Mouse (Mus musculus) bone marrow, adult 2 months (tissue): ENCODE data around the gene Hsf5.

Experiments used
- CTCF ChIP-seq: fragments of 200-500 bp; IDR thresholded peaks from 2 replicates; pipeline ENCODE4 v1.5.1; 2011; ENCODE audit warnings: low read length, control low read depth; ENCODE audit not compliant: control insufficient read depth, insufficient read depth
- POLR2A ChIP-seq: fragments of 200-500 bp; IDR thresholded peaks from 2 replicates; pipeline ENCODE4 v1.6.1; 2011; ENCODE audit warnings: low read depth, mild to moderate bottlenecking, control low read depth, low read length, borderline replicate concordance; ENCODE audit not compliant: control insufficient read depth

DNA sequence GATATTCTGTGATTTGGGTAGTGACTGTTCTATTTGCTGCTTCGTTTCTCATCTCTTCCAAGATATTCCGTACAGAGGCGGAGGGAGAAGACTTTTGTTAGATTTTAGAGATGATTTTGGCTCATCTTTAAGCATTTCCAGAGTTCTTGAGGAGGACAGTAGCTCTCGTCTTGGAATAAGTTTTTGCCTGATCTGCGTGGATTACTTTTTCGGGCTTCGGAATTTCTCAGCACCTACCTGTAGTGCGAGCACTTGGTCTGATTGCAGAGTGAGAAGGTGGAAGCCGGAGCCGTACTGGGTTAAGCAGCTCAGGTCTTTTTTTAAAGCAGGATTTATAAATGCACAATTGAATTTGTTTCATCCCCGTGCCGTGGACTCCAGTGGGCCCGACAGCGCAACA is 45.9 kb downstream of the Hsf5 start:
- TF ChIP-seq CTCF (no peak), POLR2A (no peak)
